Mouse (Mus musculus) MEL (cell line): ENCODE measurements around the gene Cox6a2. TPM values are rescaled to one million over a fixed set of nuclear protein-coding genes. Genes with fewer than 3 reads are reported as not detected.
A peak's percentile ranks its signal among the peaks of the same experiment; 100 is the strongest.

ENCODE experiments used
- DNase-seq: peaks from one replicate; pipeline ENCODE4 v3.0.0; 2011; ENCODE audit warnings: low read depth, low spot score
- H3K27ac ChIP-seq: 2 replicates; pipeline ENCODE4 v1.5.1; 2012; ENCODE audit warnings: low read depth, mild to moderate bottlenecking, control low read depth, low read length, moderate library complexity; ENCODE audit not compliant: control insufficient read depth
- H3K27me3 ChIP-seq, 2 experiments: fragments of 150-350 bp in 1 of 2; sonication (generic) in 1 of 2; 2 replicates each; pipeline ENCODE4 v1.6.1; 2012; ENCODE audit warnings: low read length in 2 of 2, mild to moderate bottlenecking in 2 of 2, improper control_type of control experiment in 1 of 2, moderate library complexity in 1 of 2; ENCODE audit not compliant: insufficient read depth in 2 of 2, control insufficient read depth in 1 of 2
- H3K36me3 ChIP-seq, 2 experiments: 2 replicates each; pipeline ENCODE4 v1.6.1; 2012 to 2014; ENCODE audit warnings: low read length in 2 of 2, improper control_type of control experiment in 1 of 2, inconsistent platforms in 1 of 2, mild to moderate bottlenecking in 1 of 2; ENCODE audit not compliant: insufficient read depth in 2 of 2, control insufficient read depth in 1 of 2
- H3K4me1 ChIP-seq, 2 experiments: fragments of 150-350 bp in 1 of 2; sonication (generic) in 1 of 2; 2 replicates each; pipeline ENCODE4 v1.6.1; 2012; ENCODE audit warnings: low read length in 2 of 2, improper control_type of control experiment in 1 of 2, mild to moderate bottlenecking in 1 of 2; ENCODE audit not compliant: insufficient read depth in 2 of 2, control insufficient read depth in 1 of 2
- H3K4me3 ChIP-seq, 2 experiments: fragments of 150-350 bp in 1 of 2; sonication (generic) in 1 of 2; 2 replicates each; pipeline ENCODE4 v1.5.1; 2012; ENCODE audit warnings: low read depth in 2 of 2, low read length in 2 of 2, mild to moderate bottlenecking in 2 of 2, moderate library complexity in 2 of 2, control low read depth in 1 of 2, improper control_type of control experiment in 1 of 2; ENCODE audit not compliant: control insufficient read depth in 1 of 2, insufficient read depth in 1 of 2
- H3K79me2 ChIP-seq: 2 replicates; pipeline ENCODE4 v1.6.1; 2012; ENCODE audit warnings: mild to moderate bottlenecking, low read length, moderate library complexity; ENCODE audit not compliant: control insufficient read depth, poor library complexity, insufficient read depth
- H3K9ac ChIP-seq: 2 replicates; pipeline ENCODE4 v1.6.1; 2012; ENCODE audit warnings: low read depth, mild to moderate bottlenecking, control low read depth, low read length, moderate library complexity; ENCODE audit not compliant: control insufficient read depth, poor library complexity, severe bottlenecking
- H3K9me3 ChIP-seq: fragments of 150-350 bp; sonication (generic); replicated peaks from 2 replicates; pipeline ENCODE4 v1.6.1; 2012; ENCODE audit warnings: mild to moderate bottlenecking, low read length, improper control_type of control experiment, moderate library complexity; ENCODE audit not compliant: insufficient read depth
- CTCF ChIP-seq, 3 experiments: IDR thresholded peaks in 2 of 3; conservative IDR thresholded peaks in 1 of 3; 2 replicates each; pipeline ENCODE4 v1.5.1; 2011 to 2012; ENCODE audit warnings: low read length in 3 of 3, low read depth in 2 of 3, mild to moderate bottlenecking in 2 of 3, improper control_type of control experiment in 1 of 3, inconsistent platforms in 1 of 3, mixed read lengths in 1 of 3, moderate library complexity in 1 of 3; ENCODE audit not compliant: control insufficient read depth in 1 of 3, insufficient read depth in 1 of 3, poor library complexity in 1 of 3, severe bottlenecking in 1 of 3
- E2F4 ChIP-seq: IDR thresholded peaks from 2 replicates; pipeline ENCODE4 v1.6.1; 2011; ENCODE audit warnings: low read depth, low read length, improper control_type of control experiment, borderline replicate concordance
- GATA1 ChIP-seq: IDR thresholded peaks from 2 replicates; pipeline ENCODE4 v1.6.1; 2011; ENCODE audit warnings: low read depth, low read length, improper control_type of control experiment
- HCFC1 ChIP-seq: IDR thresholded peaks from 2 replicates; pipeline ENCODE4 v1.6.1; 2012; ENCODE audit warnings: low read depth, mild to moderate bottlenecking, inconsistent platforms, low read length, improper control_type of control experiment, moderate library complexity
- JUND ChIP-seq: IDR thresholded peaks from 2 replicates; pipeline ENCODE4 v1.6.1; 2011; ENCODE audit warnings: low read depth, mild to moderate bottlenecking, improper control_type of control experiment, low read length
- MAX ChIP-seq: IDR thresholded peaks from 2 replicates; pipeline ENCODE4 v1.6.1; 2011; ENCODE audit warnings: low read length, improper control_type of control experiment
- MEF2A ChIP-seq: IDR thresholded peaks from 2 replicates; pipeline ENCODE4 v1.6.1; 2014; ENCODE audit warnings: low read depth, mild to moderate bottlenecking, inconsistent platforms, low read length, improper control_type of control experiment; ENCODE audit not compliant: poor library complexity, insufficient replicate concordance, severe bottlenecking; ENCODE audit errors: extremely low read depth
- MYC ChIP-seq: IDR thresholded peaks from 2 replicates; pipeline ENCODE4 v1.6.1; 2011; ENCODE audit warnings: low read depth, mild to moderate bottlenecking, low read length, improper control_type of control experiment, moderate library complexity
- POLR2AphosphoS2 ChIP-seq: IDR thresholded peaks from 2 replicates; pipeline ENCODE4 v1.6.1; 2011; ENCODE audit warnings: low read length, improper control_type of control experiment
- POLR2AphosphoS5 ChIP-seq: IDR thresholded peaks from 2 replicates; pipeline ENCODE4 v1.6.1; 2012; ENCODE audit warnings: low read depth, borderline replicate concordance, mild to moderate bottlenecking, inconsistent platforms, low read length, moderate library complexity, mixed read lengths
- RAD21 ChIP-seq: IDR thresholded peaks from 2 replicates; pipeline ENCODE4 v1.6.1; 2011; ENCODE audit warnings: mild to moderate bottlenecking, low read depth, low read length, improper control_type of control experiment
- RCOR1 ChIP-seq: IDR thresholded peaks from 2 replicates; pipeline ENCODE4 v1.6.1; 2012; ENCODE audit warnings: low read depth, mild to moderate bottlenecking, inconsistent platforms, low read length, improper control_type of control experiment
- SIN3A ChIP-seq: IDR thresholded peaks from 2 replicates; pipeline ENCODE4 v1.6.1; 2012; ENCODE audit warnings: low read length, improper control_type of control experiment, inconsistent platforms
- SMC3 ChIP-seq: IDR thresholded peaks from 2 replicates; pipeline ENCODE4 v1.6.1; 2011; ENCODE audit warnings: low read depth, low read length, improper control_type of control experiment
- TAL1 ChIP-seq: IDR thresholded peaks from 2 replicates; pipeline ENCODE4 v1.6.1; 2012; ENCODE audit warnings: mild to moderate bottlenecking, inconsistent platforms, low read length, moderate library complexity, mixed read lengths
- UBTF ChIP-seq: IDR thresholded peaks from 2 replicates; pipeline ENCODE4 v1.6.1; 2012; ENCODE audit warnings: low read depth, mild to moderate bottlenecking, inconsistent platforms, low read length, improper control_type of control experiment, moderate library complexity, borderline replicate concordance; ENCODE audit not compliant: insufficient read depth
- USF2 ChIP-seq, 2 experiments: IDR thresholded peaks; 2 replicates each; pipeline ENCODE4 v1.6.1; 2011 to 2012; ENCODE audit warnings: improper control_type of control experiment in 2 of 2, low read length in 2 of 2, borderline replicate concordance in 1 of 2, inconsistent platforms in 1 of 2, low read depth in 1 of 2, mild to moderate bottlenecking in 1 of 2; ENCODE audit not compliant: insufficient read depth in 1 of 2
- ZC3H11A ChIP-seq: IDR thresholded peaks from 2 replicates; pipeline ENCODE4 v1.6.1; 2012; ENCODE audit warnings: low read depth, mild to moderate bottlenecking, inconsistent platforms, low read length, improper control_type of control experiment
- ZMIZ1 ChIP-seq: IDR thresholded peaks from 2 replicates; pipeline ENCODE4 v1.6.1; 2012; ENCODE audit warnings: low read depth, mild to moderate bottlenecking, inconsistent platforms, low read length, improper control_type of control experiment, moderate library complexity
- ZNF384 ChIP-seq: IDR thresholded peaks from 2 replicates; pipeline ENCODE4 v1.6.1; 2012; ENCODE audit warnings: low read depth, mild to moderate bottlenecking, inconsistent platforms, low read length, improper control_type of control experiment
- polyA plus RNA-seq, 2 experiments: library from polyadenylated mRNA; stranded (reverse) in 1 of 2; unstranded in 1 of 2; fragments of >175 nt in 1 of 2; fragments of >200 nt in 1 of 2; gene quantifications; 2 replicates each; pipeline versions ENCODE4 v1.2.1 to v1.2.4; 2012; ENCODE audit warnings: low replicate concordance in 2 of 2, low read depth in 1 of 2; ENCODE audit not compliant: insufficient read length in 2 of 2, insufficient read depth in 1 of 2, missing spikeins in 1 of 2
- total RNA-seq: library from RNA; depleted of rRNA; stranded (reverse); fragments of 300-350 nt; gene quantifications from 2 replicates; pipeline ENCODE4 v1.2.3, GENCODE M21; 2012

Cox6a2 gene
- total and polyA plus RNA-seq, 3 experiments: 2.9 to 18.2 TPM; not detected in 1

GRCm38 (mm10) chr7:128209826-128210225 is 3.6 kb upstream of the Cox6a2 start:
- no peaks in the 10 kb centered on the region for H3K79me2 ChIP-seq
- TF ChIP-seq MAX: no peak
- no peak for TF ChIP-seq RCOR1
- no peak for TF ChIP-seq ZMIZ1
- TF ChIP-seq SMC3: no peak
- no peak for TF ChIP-seq MEF2A
- no peak for TF ChIP-seq ZNF384
- no peak for TF ChIP-seq JUND
- TF ChIP-seq, all 39 proteins: peak for 0
- H3K4me3 ChIP-seq: no peak overlapping the region
- H3K9me3 ChIP-seq: no peaks in the 10 kb centered on the region
- peaks cover 2 to 6% of the 10 kb centered on the region in 2 experiments; a peak in 2 of 4 replicates for H3K4me1 ChIP-seq
- H3K27ac ChIP-seq: no peak overlapping the region
- no peak for DNase-seq
- no peaks in the 10 kb centered on the region for H3K36me3 ChIP-seq
- peaks cover 11 to 14% of the 10 kb centered on the region in 2 experiments for H3K27me3 ChIP-seq
- no peak overlapping the region for H3K9ac ChIP-seq

GRCm38 (mm10) chr7:128208187-128208586 is 2.0 kb upstream of the Cox6a2 start:
- H3K36me3 ChIP-seq: no peaks in the 10 kb centered on the region
- H3K9me3 ChIP-seq: no peaks in the 10 kb centered on the region
- no peak overlapping the region for H3K4me3 ChIP-seq
- peaks cover 4 to 6% of the 10 kb centered on the region in 2 experiments for H3K27me3 ChIP-seq
- no peaks in the 10 kb centered on the region for H3K79me2 ChIP-seq
- H3K9ac ChIP-seq: no peak overlapping the region
- DNase-seq: peak; percentile 74
- peaks cover 2 to 6% of the 10 kb centered on the region in 2 experiments; a peak in 2 of 4 replicates for H3K4me1 ChIP-seq
- no peak for TF ChIP-seq GATA1
- TF ChIP-seq MAX: no peak
- TF ChIP-seq E2F4: no peak
- no peak for TF ChIP-seq ZNF384
- no peak for TF ChIP-seq SIN3A
- no peak for TF ChIP-seq POLR2AphosphoS2
- TF ChIP-seq POLR2AphosphoS5: no peak
- TF ChIP-seq USF2 (IDR thresholded peaks at IDR 0.05; ENCODE audit: borderline replicate concordance in 1 of 2, insufficient read depth in 1 of 2, low read depth in 1 of 2, low read length in 2 of 2): no peak
- no peak for TF ChIP-seq MYC
- peak; percentile 80 to 96 (median 88) for TF ChIP-seq CTCF (IDR thresholded peaks at IDR 0.05 in 2 of 3, conservative IDR thresholded peaks at IDR 0.05 in 1 of 3; ENCODE audit: control insufficient read depth in 1 of 3, insufficient read depth in 1 of 3, low read depth in 2 of 3, low read length in 3 of 3, poor library complexity in 1 of 3, severe bottlenecking in 1 of 3)
- TF ChIP-seq TAL1: no peak
- TF ChIP-seq RAD21: peak; percentile 96
- no peak for TF ChIP-seq HCFC1
- peak; percentile 89 for TF ChIP-seq ZC3H11A
- peak; percentile 96 for TF ChIP-seq SMC3
- no peak for TF ChIP-seq UBTF
- TF ChIP-seq, all 39 proteins: peak for 4
- H3K27ac ChIP-seq: no peak overlapping the region
